Mouse (Mus musculus): ENCODE measurements around the gene R3hcc1l. TPM values are rescaled to one million over a fixed set of nuclear protein-coding genes. Genes with fewer than 3 reads are reported as not detected.

The R3hcc1l gene
- 0.20 and 0.25 TPM in 2 replicates for polyA plus RNA-seq (2012)

DNA sequence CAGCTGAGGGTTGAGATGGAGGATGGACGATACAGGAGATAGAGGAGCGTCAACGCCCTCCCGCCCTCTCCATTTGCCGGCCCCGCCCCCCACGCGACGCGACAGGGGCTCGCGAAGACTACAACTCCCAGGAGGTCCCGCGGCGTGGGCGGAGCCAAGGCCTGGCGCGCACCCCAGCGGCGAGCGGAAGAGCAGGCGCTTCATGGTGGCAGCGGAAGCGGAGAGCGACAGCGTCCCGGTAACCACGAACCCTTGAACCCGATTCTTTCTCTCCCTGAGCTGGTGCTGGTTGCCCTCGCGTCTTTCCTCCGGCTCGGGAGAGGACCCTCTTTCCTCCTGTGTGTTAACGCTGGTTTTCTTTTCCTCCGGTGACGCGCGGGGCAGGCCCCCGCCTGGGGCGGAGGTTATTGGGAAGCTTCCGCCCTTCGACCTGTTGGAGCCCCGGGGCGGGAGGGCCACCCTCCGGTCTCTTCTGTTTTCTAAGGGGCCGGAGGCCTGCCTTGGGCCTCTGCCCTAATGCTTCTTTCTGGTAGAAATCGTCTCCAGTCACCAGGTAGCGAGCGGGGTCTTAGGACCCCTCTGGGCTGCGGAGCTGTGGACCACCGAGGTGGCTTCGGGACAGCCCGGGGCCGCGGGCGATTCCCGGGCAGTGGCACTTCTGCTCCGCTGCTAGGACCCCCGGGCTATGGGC, at the start of gene R3hcc1l:
TSS of gene R3hcc1l (plus strand) at position 140 of the 691 bp plus-strand sequence.
- Histone ChIP-seq H3K9me3 (ENCODE audit: control insufficient read depth, low read length) (no peaks in the 10 kb centered on the region), H3K36me3 (ENCODE audit: control insufficient read depth) (peaks cover 8% of the 10 kb centered on the region), H3K4me1 (ENCODE audit: control insufficient read depth) (peaks cover 30% of the 10 kb centered on the region), H3K27me3 (ENCODE audit: control insufficient read depth) (peaks cover 8% of the 10 kb centered on the region; the same call in 1 of the 2 replicates), H3K4me3 (replicated peaks) (peak within 1 kb of the TSS; percentile 79)
- no peak for TF ChIP-seq GATA1 (IDR thresholded peaks at IDR 0.05; ENCODE audit: low read length)
- no peak for TF ChIP-seq TAL1 (IDR thresholded peaks at IDR 0.05; ENCODE audit: low read length)

DNA sequence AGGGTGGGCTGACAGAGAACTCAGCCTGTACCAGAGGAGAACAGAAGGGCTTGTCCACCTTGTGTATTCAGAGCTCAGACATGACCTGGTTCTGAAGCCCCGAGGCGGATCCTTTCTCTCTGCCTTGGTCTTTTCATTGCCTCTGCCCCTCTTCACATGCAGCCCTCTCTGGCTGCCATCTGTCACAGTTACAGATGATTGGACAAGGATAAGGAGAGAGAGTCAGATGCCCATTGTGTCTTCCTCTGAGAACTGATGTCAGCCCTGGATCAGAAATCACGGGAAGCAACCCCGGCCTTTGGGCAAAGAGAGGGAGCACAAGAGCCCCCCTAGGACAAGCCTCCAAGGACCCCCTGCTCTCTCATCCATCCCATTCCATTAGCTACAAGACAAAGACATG, 47.0 kb upstream of the R3hcc1l start:
- no peak for TF ChIP-seq TAL1 (IDR thresholded peaks at IDR 0.05; ENCODE audit: low read length)
- TF ChIP-seq GATA1 (IDR thresholded peaks at IDR 0.05; ENCODE audit: low read length): no peak
- H3K4me1 ChIP-seq (ENCODE audit: control insufficient read depth): no peaks in the 10 kb centered on the region
- no peaks in the 10 kb centered on the region for H3K9me3 ChIP-seq (ENCODE audit: control insufficient read depth, low read length)
- H3K4me3 ChIP-seq (replicated peaks): no peak overlapping the region
- H3K36me3 ChIP-seq (ENCODE audit: control insufficient read depth): no peaks in the 10 kb centered on the region
- H3K27me3 ChIP-seq (ENCODE audit: control insufficient read depth): no peaks in the 10 kb centered on the region

DNA sequence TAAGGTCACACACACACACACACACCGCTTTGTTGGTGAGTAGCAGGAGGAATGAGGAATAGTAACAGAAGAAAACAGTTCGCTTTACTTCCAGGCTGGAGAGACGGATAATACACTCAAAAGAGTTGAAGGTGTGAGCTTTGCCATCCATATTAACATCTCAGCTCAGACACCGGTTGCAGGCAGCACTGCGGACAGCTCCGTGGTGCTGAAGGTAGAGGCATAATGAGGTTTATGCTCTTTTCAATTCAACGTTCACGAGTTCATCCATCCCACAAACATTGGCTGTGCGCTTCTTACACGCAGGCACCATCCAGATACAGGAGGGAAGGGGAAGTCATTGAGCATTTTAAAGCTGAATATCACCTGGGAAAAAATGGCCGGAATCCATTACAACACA, 45.7 kb upstream of the R3hcc1l start:
- no peaks in the 10 kb centered on the region for H3K4me1 ChIP-seq (ENCODE audit: control insufficient read depth)
- H3K27me3 ChIP-seq (ENCODE audit: control insufficient read depth): no peaks in the 10 kb centered on the region
- TF ChIP-seq TAL1 (IDR thresholded peaks at IDR 0.05; ENCODE audit: low read length): no peak
- no peak overlapping the region for H3K4me3 ChIP-seq (replicated peaks)
- no peaks in the 10 kb centered on the region for H3K36me3 ChIP-seq (ENCODE audit: control insufficient read depth)
- no peaks in the 10 kb centered on the region for H3K9me3 ChIP-seq (ENCODE audit: control insufficient read depth, low read length)

DNA sequence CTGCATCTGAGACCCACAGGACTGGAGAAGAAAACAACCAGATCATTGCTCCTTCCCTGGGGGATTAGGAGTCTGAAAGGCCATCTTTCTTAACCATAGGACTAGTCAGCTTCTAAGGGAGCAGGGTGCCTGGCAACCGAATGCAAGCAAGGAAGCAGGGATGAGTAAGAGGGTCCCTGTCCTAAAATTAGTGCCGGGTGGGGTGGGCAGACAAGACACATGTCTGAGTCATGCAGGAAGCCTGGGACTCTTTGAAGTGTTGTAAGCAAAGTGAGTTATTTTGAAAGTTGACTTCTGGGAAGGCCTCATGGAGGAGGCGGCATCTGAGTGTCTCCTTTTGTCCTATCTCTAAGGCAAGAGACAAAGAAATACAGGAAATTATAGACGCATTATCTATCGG, 40.8 kb upstream of the R3hcc1l start:
- Histone ChIP-seq H3K4me3 (replicated peaks) (no peak overlapping the region), H3K36me3 (ENCODE audit: control insufficient read depth) (no peaks in the 10 kb centered on the region), H3K4me1 (ENCODE audit: control insufficient read depth) (no peaks in the 10 kb centered on the region), H3K9me3 (ENCODE audit: control insufficient read depth, low read length) (no peaks in the 10 kb centered on the region), H3K27me3 (ENCODE audit: control insufficient read depth) (0 out of 2 replicates have a peak, but pooled peaks cover 2% of the 10 kb centered on the region)
- TF ChIP-seq GATA1 (IDR thresholded peaks at IDR 0.05; ENCODE audit: low read length) (no peak), TAL1 (IDR thresholded peaks at IDR 0.05; ENCODE audit: low read length) (no peak)

DNA sequence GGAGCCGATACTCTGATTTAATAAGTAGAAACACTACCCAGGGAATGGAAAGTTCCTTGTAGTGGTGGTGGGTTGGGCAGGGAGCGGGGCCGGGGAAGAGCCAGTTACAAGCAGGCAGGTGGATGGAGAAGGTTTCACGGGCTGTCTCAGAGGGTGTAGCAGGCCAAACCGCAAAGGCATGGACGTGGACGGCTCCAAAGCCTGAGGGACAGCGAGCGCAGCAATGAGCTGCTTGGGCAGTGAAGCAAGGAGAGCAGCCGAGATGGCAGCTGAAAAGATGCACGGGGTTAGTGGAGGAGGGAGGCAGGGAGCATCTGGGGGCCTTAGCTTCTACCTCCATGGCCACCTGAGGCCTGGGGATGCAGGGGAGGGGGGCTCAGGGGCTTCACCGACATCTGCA, 40.3 kb upstream of the R3hcc1l start:
- Histone ChIP-seq H3K27me3 (ENCODE audit: control insufficient read depth) (0 out of 2 replicates have a peak, but pooled peaks cover 2% of the 10 kb centered on the region), H3K4me3 (replicated peaks) (no peak overlapping the region), H3K36me3 (ENCODE audit: control insufficient read depth) (no peaks in the 10 kb centered on the region), H3K9me3 (ENCODE audit: control insufficient read depth, low read length) (no peaks in the 10 kb centered on the region), H3K4me1 (ENCODE audit: control insufficient read depth) (no peaks in the 10 kb centered on the region)
- TF ChIP-seq TAL1 (IDR thresholded peaks at IDR 0.05; ENCODE audit: low read length) (no peak), GATA1 (IDR thresholded peaks at IDR 0.05; ENCODE audit: low read length) (no peak)

DNA sequence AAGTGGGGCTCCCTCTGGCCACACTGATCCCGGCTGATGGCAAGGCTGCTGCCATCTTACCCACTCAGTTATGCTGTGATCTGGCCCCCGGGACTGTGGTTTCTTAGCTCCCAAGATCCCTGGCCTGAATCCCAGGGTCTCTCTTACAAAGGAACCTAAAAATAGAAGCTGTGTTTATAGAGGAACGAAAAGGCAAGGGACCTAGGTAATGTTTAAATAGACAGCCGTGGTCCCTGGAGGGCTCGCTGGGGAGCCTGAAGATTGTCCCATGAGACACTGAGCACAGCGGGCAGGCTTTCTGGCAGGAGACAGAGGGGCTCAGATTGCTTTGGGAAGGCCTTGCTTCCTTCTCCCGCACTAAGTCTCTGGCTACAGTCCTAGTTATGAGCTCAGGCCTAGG, 33.1 kb upstream of the R3hcc1l start:
- TF ChIP-seq GATA1 (IDR thresholded peaks at IDR 0.05; ENCODE audit: low read length): no peak
- TF ChIP-seq TAL1 (IDR thresholded peaks at IDR 0.05; ENCODE audit: low read length): no peak
- H3K9me3 ChIP-seq (ENCODE audit: control insufficient read depth, low read length): no peaks in the 10 kb centered on the region
- H3K4me1 ChIP-seq (ENCODE audit: control insufficient read depth): no peaks in the 10 kb centered on the region
- H3K4me3 ChIP-seq (replicated peaks): no peak overlapping the region
- H3K27me3 ChIP-seq (ENCODE audit: control insufficient read depth): no peaks in the 10 kb centered on the region
- no peaks in the 10 kb centered on the region for H3K36me3 ChIP-seq (ENCODE audit: control insufficient read depth)

DNA sequence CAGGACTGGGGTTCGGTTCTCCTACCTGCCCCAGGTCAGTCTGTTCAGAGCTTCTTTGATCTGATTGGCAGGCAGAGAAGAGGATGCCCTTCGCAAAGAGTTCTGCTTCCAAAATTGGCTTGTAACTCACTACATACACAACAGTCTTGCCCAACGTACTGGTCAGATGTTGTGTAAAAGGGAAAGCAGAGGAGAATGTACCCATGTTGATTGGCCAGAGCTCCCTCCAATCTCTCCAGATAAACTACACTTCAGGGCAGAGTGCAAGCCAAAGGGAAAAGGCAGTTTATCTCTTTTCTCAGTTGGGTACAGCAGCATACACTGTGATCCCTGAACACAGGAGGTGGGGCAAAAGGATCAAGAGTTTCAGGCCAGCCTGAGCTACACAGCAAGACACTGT, 31.3 kb upstream of the R3hcc1l start:
- H3K27me3 ChIP-seq (ENCODE audit: control insufficient read depth): no peaks in the 10 kb centered on the region
- no peaks in the 10 kb centered on the region for H3K36me3 ChIP-seq (ENCODE audit: control insufficient read depth)
- H3K4me1 ChIP-seq (ENCODE audit: control insufficient read depth): no peaks in the 10 kb centered on the region
- no peak overlapping the region for H3K4me3 ChIP-seq (replicated peaks)
- TF ChIP-seq GATA1 (IDR thresholded peaks at IDR 0.05; ENCODE audit: low read length): no peak
- no peak for TF ChIP-seq TAL1 (IDR thresholded peaks at IDR 0.05; ENCODE audit: low read length)
- no peaks in the 10 kb centered on the region for H3K9me3 ChIP-seq (ENCODE audit: control insufficient read depth, low read length)

DNA sequence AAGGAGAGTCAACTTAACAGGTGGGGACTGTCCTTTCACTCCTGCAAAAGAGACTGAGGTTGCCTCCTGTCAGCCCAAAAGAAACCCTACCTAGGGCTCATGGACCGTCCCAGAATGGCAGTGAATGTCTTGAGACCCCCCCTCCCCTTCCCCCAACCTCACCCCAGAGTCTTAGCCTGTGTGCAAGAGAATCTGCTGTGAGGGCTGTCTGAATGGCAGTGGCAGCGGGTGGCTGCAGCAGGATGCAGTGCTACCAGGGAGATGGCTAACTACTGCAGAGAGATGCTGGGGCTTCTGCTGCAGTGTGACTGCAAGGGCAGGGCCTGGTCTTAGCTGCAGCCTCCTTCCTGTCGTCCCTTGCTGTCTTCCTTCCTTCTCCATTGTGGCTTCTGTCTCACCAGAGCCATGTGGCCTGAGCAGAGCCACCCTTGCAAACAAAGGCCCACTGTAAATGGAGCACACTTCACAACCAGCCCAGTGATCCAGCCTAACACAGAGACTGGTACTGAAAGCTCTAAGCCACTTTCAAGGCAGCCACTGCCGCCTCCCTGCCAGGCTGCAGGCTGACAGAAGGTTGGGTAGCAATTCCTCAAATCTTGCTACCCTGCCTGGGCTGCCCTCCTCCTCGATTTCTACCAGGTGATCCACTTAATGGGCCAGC, 25.2 kb upstream of the R3hcc1l start:
- Histone ChIP-seq H3K4me1 (ENCODE audit: control insufficient read depth) (no peaks in the 10 kb centered on the region), H3K36me3 (ENCODE audit: control insufficient read depth) (no peaks in the 10 kb centered on the region), H3K9me3 (ENCODE audit: control insufficient read depth, low read length) (no peaks in the 10 kb centered on the region), H3K4me3 (replicated peaks) (no peak overlapping the region), H3K27me3 (ENCODE audit: control insufficient read depth) (no peaks in the 10 kb centered on the region)
- no peak for TF ChIP-seq TAL1 (IDR thresholded peaks at IDR 0.05; ENCODE audit: low read length)
- no peak for TF ChIP-seq GATA1 (IDR thresholded peaks at IDR 0.05; ENCODE audit: low read length)

DNA sequence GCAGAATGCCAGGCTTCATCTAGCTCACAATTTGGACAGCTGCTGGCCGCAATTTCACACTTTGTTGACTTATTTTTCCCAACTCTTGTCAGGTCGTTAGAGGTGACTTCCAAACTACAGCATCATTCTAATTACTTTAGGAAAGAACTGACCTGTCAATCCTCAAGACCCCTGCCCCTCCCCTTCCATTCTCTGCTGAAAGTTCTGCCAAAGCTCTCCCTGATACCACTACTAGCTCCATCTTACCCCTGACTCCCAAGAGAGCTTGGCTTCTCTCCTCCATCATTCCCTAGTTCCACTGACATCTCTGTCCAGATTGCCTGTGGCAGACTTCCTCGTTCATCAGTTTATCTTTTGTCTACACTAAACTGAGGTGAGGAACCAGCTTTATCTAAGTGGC, 14.4 kb upstream of the R3hcc1l start:
- H3K9me3 ChIP-seq (ENCODE audit: control insufficient read depth, low read length): no peaks in the 10 kb centered on the region
- TF ChIP-seq GATA1 (IDR thresholded peaks at IDR 0.05; ENCODE audit: low read length): no peak
- H3K4me1 ChIP-seq (ENCODE audit: control insufficient read depth): no peaks in the 10 kb centered on the region
- H3K4me3 ChIP-seq (replicated peaks): no peak overlapping the region
- H3K36me3 ChIP-seq (ENCODE audit: control insufficient read depth): no peaks in the 10 kb centered on the region
- H3K27me3 ChIP-seq (ENCODE audit: control insufficient read depth): peaks cover 4% of the 10 kb centered on the region; the same call in 1 of the 2 replicates

Measured in erythroblast, embryonic 14.5 days (primary cell).